Mouse (Mus musculus) heart, embryonic 14.5 days (tissue): ENCODE measurements around the gene Wars. TPM values are rescaled to one million over a fixed set of nuclear protein-coding genes. Genes with fewer than 3 reads are reported as not detected.
A peak's percentile ranks its signal among the peaks of the same experiment; 100 is the strongest.

Experiments
- ATAC-seq: fragments of 200-750 bp; cut with Nextera tagmentation; 2 replicates; pipeline ENCODE4 v1.8.0; 2017; ENCODE audit warnings: low read depth, moderate TSS enrichment; ENCODE audit not compliant: insufficient number of reproducible peaks, insufficient read depth, low FRiP score
- H3K27ac ChIP-seq, 2 experiments: fragments of 200-500 bp in 1 of 2; fragments of 300-500 bp in 1 of 2; sonication (generic) in 1 of 2; replicated peaks in 1 of 2; 2 replicates each; pipeline ENCODE4 v1.5.1; 2012 to 2014; ENCODE audit warnings: low read depth in 2 of 2, low read length in 2 of 2, control low read depth in 1 of 2, mild to moderate bottlenecking in 1 of 2, mixed read lengths in 1 of 2; ENCODE audit not compliant: control insufficient read depth in 1 of 2, insufficient read depth in 1 of 2
- H3K27me3 ChIP-seq: fragments of 300-500 bp; sonication (generic); 2 replicates; pipeline ENCODE4 v1.6.1; 2014; ENCODE audit warnings: mild to moderate bottlenecking, low read length, control low read depth; ENCODE audit not compliant: control insufficient read depth, insufficient read depth
- H3K36me3 ChIP-seq: fragments of 300-500 bp; sonication (generic); 2 replicates; pipeline ENCODE4 v1.6.1; 2014; ENCODE audit warnings: mild to moderate bottlenecking, control low read depth, low read length, mixed read lengths; ENCODE audit not compliant: control insufficient read depth, insufficient read depth
- H3K4me1 ChIP-seq, 2 experiments: fragments of 200-500 bp in 1 of 2; fragments of 300-500 bp in 1 of 2; sonication (generic) in 1 of 2; 2 replicates each; pipeline ENCODE4 v1.6.1; 2012 to 2014; ENCODE audit warnings: low read length in 2 of 2, control low read depth in 1 of 2, mixed read lengths in 1 of 2; ENCODE audit not compliant: control insufficient read depth in 2 of 2, insufficient read depth in 2 of 2
- H3K4me2 ChIP-seq: fragments of 300-500 bp; sonication (generic); 2 replicates; pipeline ENCODE4 v1.6.1; 2014; ENCODE audit warnings: mild to moderate bottlenecking, low read length
- H3K4me3 ChIP-seq, 2 experiments: fragments of 200-500 bp in 1 of 2; fragments of 300-500 bp in 1 of 2; sonication (generic) in 1 of 2; 2 replicates each; pipeline ENCODE4 v1.5.1; 2012 to 2014; ENCODE audit warnings: low read length in 2 of 2, mild to moderate bottlenecking in 2 of 2, control low read depth in 1 of 2, low read depth in 1 of 2, moderate library complexity in 1 of 2; ENCODE audit not compliant: control insufficient read depth in 1 of 2, insufficient read depth in 1 of 2
- H3K9ac ChIP-seq: fragments of 300-500 bp; sonication (generic); 2 replicates; pipeline ENCODE4 v1.6.1; 2014; ENCODE audit warnings: mild to moderate bottlenecking, low read length
- H3K9me3 ChIP-seq: fragments of 300-500 bp; sonication (generic); 2 replicates; pipeline ENCODE4 v1.6.1; 2016; ENCODE audit warnings: low read length, control low read depth; ENCODE audit not compliant: control insufficient read depth
- WGBS: fragments of 180-500 bp; shearing (Covaris S2); extraction: QIAGEN DNeasy Blood & Tissue Kit; methylation state at CpG from one replicate; pipeline ENCODE4 v1.1.7; 2014; 5-methylcytosine and 5-hydroxymethylcytosine counted together
- polyA plus RNA-seq: library from polyadenylated mRNA; unstranded; fragments of >200 nt; fragmentation: Nextera tagmentation; extraction: Ambion mirVana; gene quantifications from 2 replicates; pipeline ENCODE4 v1.2.1, GENCODE M21; 2014

Gene Wars
- polyA plus RNA-seq, 1 experiment from 2014 or later, result 57.0 TPM

DNA sequence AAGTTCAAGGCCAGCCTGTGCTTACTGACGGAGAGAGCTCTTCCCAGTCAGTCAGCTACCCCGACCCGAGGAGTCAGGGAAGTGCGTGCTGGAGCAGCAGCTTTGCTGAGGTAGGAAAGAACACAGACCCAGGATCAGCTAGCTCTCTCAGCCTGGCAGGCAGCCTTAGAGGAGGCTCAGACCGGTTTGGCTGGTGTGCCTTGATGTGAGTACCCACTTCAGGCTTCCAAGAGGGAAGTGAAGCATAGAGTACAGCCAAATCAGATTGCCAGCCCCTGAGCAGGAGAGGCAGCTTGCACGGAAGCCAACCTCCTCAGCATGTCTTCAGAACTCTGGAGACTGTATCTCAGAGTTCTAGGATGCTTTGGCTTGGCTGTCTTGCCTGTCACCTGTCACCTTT is 52.8 kb downstream of the Wars start:
- Histone ChIP-seq H3K4me1 (peaks cover 16 to 18% of the 10 kb centered on the region in 2 experiments), H3K9ac (no peak overlapping the region), H3K27ac (no peak overlapping the region), H3K9me3 (no peaks in the 10 kb centered on the region), H3K27me3 (no peaks in the 10 kb centered on the region), H3K4me2 (no peak overlapping the region), H3K4me3 (no peak overlapping the region), H3K36me3 (peaks cover 55% of the 10 kb centered on the region)
- whole genome bisulfite sequencing, result 80% methylated on average over 6 of the region's 6 CpGs
- no peak for ATAC-seq

DNA sequence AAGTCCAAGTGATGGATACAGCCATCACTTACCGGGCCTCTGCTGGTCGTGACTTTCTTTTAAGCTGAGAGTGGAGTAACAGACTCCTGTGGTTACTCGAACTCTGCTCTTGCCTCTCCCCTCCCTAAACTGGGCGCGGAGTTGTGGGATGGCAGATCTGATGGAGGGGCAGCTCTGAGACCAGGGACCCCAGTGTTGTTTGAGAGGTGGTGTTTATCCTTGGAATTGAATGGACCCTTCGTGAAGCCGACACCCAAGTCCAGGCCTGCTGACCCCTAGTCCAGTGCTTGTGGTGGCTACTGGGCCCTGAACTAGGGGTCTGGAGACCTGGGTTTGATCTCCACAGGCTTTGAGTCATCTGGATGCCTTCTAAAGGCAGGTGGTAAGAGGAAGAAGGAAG is 57.3 kb downstream of the Wars start:
- WGBS, result 58% methylated on average over 7 of the region's 7 CpGs
- Histone ChIP-seq H3K4me2 (peak overlapping the region; percentile 99), H3K4me3 (peak overlapping the region; percentile 47 to 76), H3K36me3 (peaks cover 21% of the 10 kb centered on the region), H3K9me3 (no peaks in the 10 kb centered on the region), H3K27me3 (no peaks in the 10 kb centered on the region), H3K27ac (peak overlapping the region in 1 of 2 experiments; percentile 74; a peak in 3 of 4 replicates), H3K9ac (peak overlapping the region; percentile 88), H3K4me1 (peaks cover 22 to 25% of the 10 kb centered on the region in 2 experiments)
- ATAC-seq, result no peak

DNA sequence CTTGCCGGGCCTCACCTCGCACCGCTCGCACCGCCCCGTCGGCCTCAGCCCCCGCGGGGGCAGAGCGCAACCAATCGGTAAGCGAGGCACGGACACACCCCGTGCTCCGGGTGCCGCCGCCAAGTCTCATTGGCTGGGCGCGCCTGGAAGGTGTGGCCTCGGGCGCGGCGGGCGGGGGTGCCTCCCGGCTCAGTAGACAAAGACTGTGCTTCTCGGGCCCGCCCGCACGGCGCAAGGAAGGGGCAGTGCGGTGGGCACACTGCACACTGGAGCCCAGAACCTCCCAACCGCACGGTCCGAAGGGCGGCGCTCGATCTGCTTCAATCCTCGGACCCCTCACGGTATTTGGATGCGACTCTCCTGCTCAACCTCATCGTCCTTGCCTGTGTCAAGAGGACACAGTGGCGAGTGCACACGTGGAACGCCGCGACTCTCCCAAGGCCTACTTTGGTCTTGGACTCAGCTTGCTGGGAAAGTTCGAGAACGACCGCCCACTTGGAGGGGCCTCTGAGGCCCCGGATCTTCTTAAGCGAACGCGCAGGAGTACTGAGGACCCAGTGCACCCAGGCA is 58.0 kb downstream of the Wars start, which contains the start of the genes Slc25a29 and Slc25a47:
Gene Slc25a29 (minus strand): TSS at position 44 of the 570 bp plus-strand sequence.
Gene Slc25a47 (plus strand): TSS at position 207 of the 570 bp plus-strand sequence.
- H3K36me3 ChIP-seq, result peaks cover 14% of the 10 kb centered on the region
- peak within 1 kb of the TSS; percentile 56 to 74 for H3K27ac ChIP-seq
- 0% methylated on average over 53 of the region's 53 CpGs for WGBS
- ATAC-seq, result peak; percentile 99
- peaks cover 22 to 25% of the 10 kb centered on the region in 2 experiments for H3K4me1 ChIP-seq
- H3K27me3 ChIP-seq, result no peaks in the 10 kb centered on the region
- peak within 1 kb of the TSS; percentile 99 for H3K4me2 ChIP-seq
- peak within 1 kb of the TSS; percentile 59 to 76 for H3K4me3 ChIP-seq
- H3K9me3 ChIP-seq, result no peaks in the 10 kb centered on the region
- peak within 1 kb of the TSS; percentile 88 for H3K9ac ChIP-seq

DNA sequence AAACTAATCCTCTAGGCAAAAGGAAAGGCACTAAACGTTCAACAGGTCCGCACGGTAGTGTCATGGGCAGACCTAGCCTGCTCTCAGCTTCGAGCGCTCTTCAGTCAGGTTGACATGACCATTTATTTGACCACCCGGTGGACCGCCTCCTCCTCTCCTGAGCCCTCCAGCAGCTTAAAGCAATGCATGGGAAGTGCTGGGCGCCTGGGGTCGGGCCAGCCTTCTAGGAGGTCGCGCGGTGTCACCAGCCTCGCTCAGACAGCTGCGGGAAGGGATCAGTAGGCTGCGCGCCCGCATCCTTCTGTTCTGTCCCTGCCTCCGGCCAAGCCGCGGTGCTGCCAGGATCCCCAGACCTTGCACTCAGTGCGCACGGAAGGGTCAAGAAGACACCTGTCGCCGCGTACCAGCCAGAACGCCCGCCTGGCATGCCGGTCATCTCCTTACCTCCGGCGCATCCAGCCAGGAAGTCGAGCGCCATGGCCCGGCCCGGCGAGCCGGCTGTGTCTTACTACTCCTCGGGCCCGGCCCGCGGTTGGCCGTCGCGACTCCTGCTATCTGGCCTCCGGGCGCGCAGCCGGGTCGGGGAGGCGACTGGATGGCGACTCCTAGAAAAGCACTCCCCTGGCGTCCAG is 58.6 kb downstream of the Wars start:
- no peak for ATAC-seq
- Histone ChIP-seq H3K4me1 (peaks cover 22 to 25% of the 10 kb centered on the region in 2 experiments), H3K36me3 (0 out of 2 replicates have a peak, but pooled peaks cover 10% of the 10 kb centered on the region), H3K4me2 (peak overlapping the region; percentile 99), H3K9me3 (no peaks in the 10 kb centered on the region), H3K4me3 (peak overlapping the region; percentile 59 to 76), H3K27me3 (no peaks in the 10 kb centered on the region), H3K27ac (0 out of 4 replicates have a peak overlapping the region, but pooled peaks of 1 of the 2 experiments have one; percentile 33), H3K9ac (peak overlapping the region; percentile 79)
- WGBS, result 2% methylated on average over 49 of the region's 51 CpGs

DNA sequence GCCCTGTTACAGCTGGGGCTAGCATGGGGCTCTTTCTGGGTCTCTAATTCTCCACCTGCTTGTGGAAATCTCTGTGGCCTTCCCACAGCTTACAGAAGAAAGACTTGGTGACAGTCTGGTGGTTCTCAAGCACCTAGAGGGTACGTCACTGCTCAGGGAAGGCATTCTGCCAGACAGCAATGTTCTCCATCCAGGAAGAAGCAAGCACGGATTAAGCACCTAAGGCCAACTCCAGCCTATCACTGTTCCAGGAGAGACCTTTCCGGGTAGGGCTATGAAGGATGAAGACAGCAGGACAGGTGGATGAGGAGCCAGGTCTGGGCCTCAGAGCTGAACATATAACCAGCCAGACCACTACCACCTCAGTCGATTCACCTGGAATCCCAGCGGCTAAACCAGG is 59.2 kb downstream of the Wars start:
- no peak overlapping the region for H3K27ac ChIP-seq
- H3K27me3 ChIP-seq, result no peaks in the 10 kb centered on the region
- peak overlapping the region; percentile 59 to 76; a peak in 3 of 4 replicates for H3K4me3 ChIP-seq
- no peak for ATAC-seq
- H3K36me3 ChIP-seq, result 0 out of 2 replicates have a peak, but pooled peaks cover 4% of the 10 kb centered on the region
- no peaks in the 10 kb centered on the region for H3K9me3 ChIP-seq
- H3K9ac ChIP-seq, result peak overlapping the region; percentile 79; the same call in 1 of the 2 replicates
- 40% methylated on average over 5 of the region's 5 CpGs for WGBS
- peaks cover 22 to 25% of the 10 kb centered on the region in 2 experiments for H3K4me1 ChIP-seq
- peak overlapping the region; percentile 99 for H3K4me2 ChIP-seq

DNA sequence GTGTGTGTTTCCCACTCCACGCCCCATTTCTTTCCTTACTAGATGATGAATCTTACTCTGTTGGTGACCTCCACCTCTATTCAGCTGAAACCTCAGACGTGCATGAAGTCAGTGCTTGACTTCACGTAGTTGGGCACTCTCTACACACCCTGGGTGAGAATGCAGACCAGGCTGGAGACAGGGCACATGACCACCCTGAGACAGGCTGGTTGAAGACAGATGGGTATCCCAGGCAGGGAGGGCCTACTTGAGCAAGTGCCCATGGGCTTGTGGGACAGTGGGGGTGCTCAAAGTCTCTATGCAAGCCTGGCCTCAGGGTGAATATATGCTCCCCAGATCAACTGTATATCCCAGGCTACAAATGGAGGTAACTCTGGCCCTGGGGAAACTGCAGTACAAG is 59.6 kb downstream of the Wars start:
- Histone ChIP-seq H3K27me3 (no peaks in the 10 kb centered on the region), H3K9me3 (no peaks in the 10 kb centered on the region), H3K4me2 (no peak overlapping the region), H3K4me1 (peaks cover 22 to 25% of the 10 kb centered on the region in 2 experiments), H3K36me3 (no peaks in the 10 kb centered on the region), H3K9ac (no peak overlapping the region), H3K4me3 (no peak overlapping the region), H3K27ac (no peak overlapping the region)
- ATAC-seq, result no peak
- 85% methylated on average over 3 of the region's 3 CpGs for WGBS

DNA sequence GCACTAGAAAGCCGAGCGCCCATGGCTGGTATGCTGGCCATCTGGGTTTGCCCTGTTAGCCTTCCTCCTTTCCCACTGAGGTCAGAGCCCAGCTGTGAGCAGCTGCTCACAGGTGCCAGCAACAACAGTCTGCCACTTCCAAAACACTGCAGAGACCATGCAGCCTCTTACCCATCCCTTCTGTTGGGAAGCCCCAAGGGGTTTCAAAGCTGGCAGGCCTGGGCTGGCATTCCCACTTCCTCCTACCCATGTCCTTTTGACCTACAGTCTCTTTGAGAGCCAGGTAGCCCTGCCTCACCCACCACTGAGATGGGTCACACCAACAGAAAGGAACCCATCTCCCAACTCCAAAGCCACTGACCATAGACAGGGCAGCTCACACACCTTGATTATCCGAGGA is 60.6 kb downstream of the Wars start:
- no peaks in the 10 kb centered on the region for H3K36me3 ChIP-seq
- no peak overlapping the region for H3K4me3 ChIP-seq
- H3K4me1 ChIP-seq, result peaks cover 22 to 25% of the 10 kb centered on the region in 2 experiments
- no peak overlapping the region for H3K9ac ChIP-seq
- no peaks in the 10 kb centered on the region for H3K9me3 ChIP-seq
- no peak overlapping the region for H3K27ac ChIP-seq
- no peaks in the 10 kb centered on the region for H3K27me3 ChIP-seq
- whole genome bisulfite sequencing, result 81% methylated on average over 3 of the region's 3 CpGs
- no peak overlapping the region for H3K4me2 ChIP-seq
- ATAC-seq, result no peak
